Mouse (Mus musculus): ENCODE data around the gene Tgm2. TPM values are rescaled to one million over a fixed set of nuclear protein-coding genes. Genes with fewer than 3 reads are reported as not detected.

Gene Tgm2
- total and polyA plus RNA-seq, 3 experiments, result 18.7 to 37.0 (median 23.5) TPM

DNA sequence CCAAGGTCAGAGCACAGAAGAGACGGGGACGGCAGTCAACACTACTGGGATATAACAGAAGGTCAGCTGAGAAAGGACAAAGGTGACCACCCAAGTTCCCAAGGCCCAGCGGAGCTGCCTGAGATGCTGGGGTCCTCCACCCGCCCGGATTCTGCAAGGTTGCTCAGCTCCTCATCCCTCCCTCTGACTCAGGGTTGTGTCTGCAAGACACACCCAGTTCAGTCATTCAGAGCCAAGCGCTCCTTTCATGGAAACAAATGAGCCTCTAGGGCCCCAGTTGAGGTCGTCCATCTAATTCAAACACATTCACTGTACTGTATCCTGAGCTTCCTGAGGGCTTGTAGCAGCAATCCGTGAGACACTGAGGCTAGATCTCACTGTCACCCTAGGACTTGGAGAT lies 8.4 kb upstream of the Tgm2 start:
- H3K4me1 ChIP-seq (ENCODE audit: insufficient read depth, low read depth, low read length), result peaks cover 12% of the 10 kb centered on the region
- DNase-seq (ENCODE audit: low spot score), result no peak
- TF ChIP-seq TAL1 (conservative IDR thresholded peaks at IDR 0.05; ENCODE audit: low read depth, low read length) (no peak), POLR2AphosphoS5 (IDR thresholded peaks at IDR 0.05; ENCODE audit: insufficient replicate concordance, low read depth, low read length) (no peak), GATA1 (IDR thresholded peaks at IDR 0.05; ENCODE audit: borderline replicate concordance, low read length) (no peak), CTCF (IDR thresholded peaks at IDR 0.05; ENCODE audit: low read depth, low read length) (no peak), GATA2 (IDR thresholded peaks at IDR 0.05; ENCODE audit: borderline replicate concordance, low read depth, low read length) (no peak)

DNA sequence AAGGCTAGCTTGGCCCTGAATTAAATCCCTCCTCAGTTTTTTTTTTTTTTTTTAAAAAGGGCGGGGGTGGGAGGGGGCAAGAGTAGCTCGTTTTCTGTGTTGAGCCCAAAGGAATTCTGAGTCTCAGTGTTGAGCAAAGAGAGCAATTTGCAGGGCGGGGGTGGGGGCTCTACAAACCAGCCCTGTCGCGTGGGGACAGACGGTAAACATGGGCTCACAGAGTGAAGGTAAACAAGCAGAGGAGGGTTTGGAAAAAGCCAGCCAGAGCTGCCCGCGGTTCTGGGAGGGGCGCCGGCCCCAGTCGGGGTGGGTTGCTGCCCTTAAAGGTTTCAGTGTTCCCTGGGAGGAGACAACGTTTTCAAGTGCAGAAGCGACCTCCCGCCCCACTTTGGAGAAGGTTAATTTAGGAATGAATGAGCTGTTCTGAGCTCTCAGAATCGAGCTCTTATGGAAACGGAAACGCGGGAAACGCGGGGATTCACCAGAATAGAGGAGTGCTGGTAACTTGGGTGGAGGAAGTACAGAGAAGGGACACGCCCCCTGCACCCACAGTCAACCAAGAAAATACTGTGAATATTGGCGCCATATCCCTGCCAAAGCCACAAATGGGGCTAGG lies 7.6 kb upstream of the Tgm2 start:
- Histone ChIP-seq H3K4me3 (ENCODE audit: low read depth, low read length) (no peak overlapping the region), H3K36me3 (replicated peaks) (no peaks in the 10 kb centered on the region), H3K9me3 (replicated peaks) (peaks cover 4% of the 10 kb centered on the region), H3K4me1 (ENCODE audit: insufficient read depth, low read depth, low read length) (peaks cover 10% of the 10 kb centered on the region), H3K27me3 (ENCODE audit: insufficient read depth, low read length) (peaks cover 55% of the 10 kb centered on the region)
- ATAC-seq (ENCODE audit: extremely low read depth, insufficient number of reproducible peaks, low FRiP score, poor library complexity, severe bottlenecking) (no peak), DNase-seq (ENCODE audit: low spot score) (no peak)
- TF ChIP-seq TAL1 (conservative IDR thresholded peaks at IDR 0.05; ENCODE audit: low read depth, low read length), result no peak
- no peak for TF ChIP-seq GATA1 (IDR thresholded peaks at IDR 0.05; ENCODE audit: borderline replicate concordance, low read length)
- no peak for TF ChIP-seq GATA2 (IDR thresholded peaks at IDR 0.05; ENCODE audit: borderline replicate concordance, low read depth, low read length)

More for the DNA sequence above, 8.4 kb upstream of the Tgm2 start:
- Histone ChIP-seq H3K36me3 (replicated peaks) (no peaks in the 10 kb centered on the region), H3K27me3 (ENCODE audit: insufficient read depth, low read length) (peaks cover 57% of the 10 kb centered on the region), H3K9me3 (replicated peaks) (peaks cover 4% of the 10 kb centered on the region), H3K4me3 (ENCODE audit: low read depth, low read length) (no peak overlapping the region)
- ATAC-seq (ENCODE audit: extremely low read depth, insufficient number of reproducible peaks, low FRiP score, poor library complexity, severe bottlenecking), result no peak

DNA sequence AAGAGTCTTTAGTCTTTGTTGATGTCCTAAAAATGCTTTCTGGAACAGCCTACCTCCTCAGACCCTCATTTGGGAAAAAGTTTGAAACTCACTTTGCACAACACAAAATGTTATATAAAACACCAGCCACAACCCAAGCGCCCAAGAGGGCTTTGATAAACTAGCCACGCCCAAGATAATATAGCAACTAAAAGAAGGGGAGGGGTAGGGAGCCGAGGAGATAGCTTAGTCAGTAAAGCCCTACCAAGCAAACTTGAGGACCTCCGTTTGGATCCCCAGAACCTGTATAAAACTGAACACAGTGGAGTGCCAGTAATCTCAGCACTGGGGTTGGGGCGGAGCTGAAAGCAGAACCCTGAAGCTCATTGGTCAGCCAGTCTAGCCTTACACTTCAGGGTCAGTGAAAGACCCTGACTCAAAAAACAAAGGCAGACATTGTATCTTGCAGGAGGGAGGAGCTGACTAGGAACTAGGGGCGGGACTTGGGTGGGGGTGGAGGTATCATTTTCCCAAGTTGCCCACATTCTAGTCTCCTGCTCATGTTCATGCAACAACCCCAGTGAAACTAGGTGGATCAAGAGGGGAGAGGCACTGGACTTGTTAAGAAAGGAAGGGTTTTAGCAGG lies 6.6 kb upstream of the Tgm2 start:
- Histone ChIP-seq H3K4me3 (ENCODE audit: low read depth, low read length) (no peak overlapping the region), H3K36me3 (replicated peaks) (no peaks in the 10 kb centered on the region), H3K9me3 (replicated peaks) (peaks cover 4% of the 10 kb centered on the region), H3K4me1 (ENCODE audit: insufficient read depth, low read depth, low read length) (peaks cover 16% of the 10 kb centered on the region), H3K27me3 (ENCODE audit: insufficient read depth, low read length) (peaks cover 45% of the 10 kb centered on the region)
- no peak for ATAC-seq (ENCODE audit: extremely low read depth, insufficient number of reproducible peaks, low FRiP score, poor library complexity, severe bottlenecking)
- no peak for DNase-seq (ENCODE audit: low spot score)
- TF ChIP-seq GATA2 (IDR thresholded peaks at IDR 0.05; ENCODE audit: borderline replicate concordance, low read depth, low read length), result no peak
- no peak for TF ChIP-seq TAL1 (conservative IDR thresholded peaks at IDR 0.05; ENCODE audit: low read depth, low read length)
- TF ChIP-seq CTCF (IDR thresholded peaks at IDR 0.05; ENCODE audit: low read depth, low read length), result no peak
- no peak for TF ChIP-seq GATA1 (IDR thresholded peaks at IDR 0.05; ENCODE audit: borderline replicate concordance, low read length)
- TF ChIP-seq POLR2AphosphoS5 (IDR thresholded peaks at IDR 0.05; ENCODE audit: insufficient replicate concordance, low read depth, low read length), result no peak

DNA sequence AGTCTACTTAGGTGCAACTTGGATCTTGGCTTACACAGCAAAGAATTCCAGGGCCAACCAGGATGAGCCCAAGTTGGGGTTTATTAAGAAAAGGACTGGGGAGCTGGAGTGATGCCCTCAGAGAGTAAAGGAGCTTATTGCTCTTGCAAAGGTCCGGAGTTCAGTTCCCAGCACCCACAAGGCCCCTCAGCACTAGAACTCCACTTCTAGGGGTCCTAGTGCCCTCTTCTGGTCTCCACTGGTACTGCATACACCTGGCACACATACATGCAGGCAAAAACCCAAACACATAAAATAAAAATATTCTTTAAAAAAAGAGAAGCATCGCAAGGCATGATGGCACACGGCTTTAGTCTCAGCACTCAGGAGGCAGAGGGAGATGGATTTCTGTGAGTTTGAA lies 4.8 kb upstream of the Tgm2 start:
- H3K9me3 ChIP-seq (replicated peaks), result peaks cover 4% of the 10 kb centered on the region
- H3K36me3 ChIP-seq (replicated peaks), result no peaks in the 10 kb centered on the region
- peaks cover 37% of the 10 kb centered on the region for H3K27me3 ChIP-seq (ENCODE audit: insufficient read depth, low read length)
- ATAC-seq (ENCODE audit: extremely low read depth, insufficient number of reproducible peaks, low FRiP score, poor library complexity, severe bottlenecking), result no peak
- H3K4me3 ChIP-seq (ENCODE audit: low read depth, low read length), result no peak overlapping the region
- DNase-seq (ENCODE audit: low spot score), result no peak
- peaks cover 25% of the 10 kb centered on the region for H3K4me1 ChIP-seq (ENCODE audit: insufficient read depth, low read depth, low read length)
- TF ChIP-seq TAL1 (conservative IDR thresholded peaks at IDR 0.05; ENCODE audit: low read depth, low read length) (no peak), GATA2 (IDR thresholded peaks at IDR 0.05; ENCODE audit: borderline replicate concordance, low read depth, low read length) (no peak), POLR2AphosphoS5 (IDR thresholded peaks at IDR 0.05; ENCODE audit: insufficient replicate concordance, low read depth, low read length) (no peak), CTCF (IDR thresholded peaks at IDR 0.05; ENCODE audit: low read depth, low read length) (peak; percentile 13; the same call in 1 of the 2 replicates), GATA1 (IDR thresholded peaks at IDR 0.05; ENCODE audit: borderline replicate concordance, low read length) (no peak)

DNA sequence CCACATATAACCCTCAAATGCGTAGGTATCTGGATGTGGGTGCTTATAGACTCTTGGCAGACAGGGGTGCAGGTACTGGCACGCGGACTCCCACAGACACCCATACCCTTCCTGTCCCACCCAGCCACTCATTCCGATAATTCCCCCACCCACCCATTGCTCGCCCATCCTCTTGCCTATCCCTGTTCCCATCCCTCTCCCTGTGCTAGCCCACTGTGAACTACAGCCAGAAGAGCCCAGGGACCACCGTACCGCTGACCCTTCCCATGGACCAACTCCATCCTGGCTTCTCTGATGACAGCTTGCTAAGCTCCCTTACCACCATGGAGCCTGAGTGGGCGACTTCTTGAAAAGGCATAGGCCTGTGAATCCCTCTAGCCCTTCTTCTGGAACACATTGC lies 735 bp upstream of the Tgm2 start:
- ATAC-seq (ENCODE audit: extremely low read depth, insufficient number of reproducible peaks, low FRiP score, poor library complexity, severe bottlenecking) (no peak), DNase-seq (ENCODE audit: low spot score) (no peak)
- Histone ChIP-seq H3K4me1 (ENCODE audit: insufficient read depth, low read depth, low read length) (peaks cover 56% of the 10 kb centered on the region), H3K9me3 (replicated peaks) (peaks cover 4% of the 10 kb centered on the region), H3K4me3 (ENCODE audit: low read depth, low read length) (no peak overlapping the region), H3K27me3 (ENCODE audit: insufficient read depth, low read length) (peaks cover 13% of the 10 kb centered on the region; the same call in 1 of the 2 replicates), H3K36me3 (replicated peaks) (peaks cover 11% of the 10 kb centered on the region)
- no peak for TF ChIP-seq TAL1 (conservative IDR thresholded peaks at IDR 0.05; ENCODE audit: low read depth, low read length)
- TF ChIP-seq GATA2 (IDR thresholded peaks at IDR 0.05; ENCODE audit: borderline replicate concordance, low read depth, low read length), result no peak
- no peak for TF ChIP-seq POLR2AphosphoS5 (IDR thresholded peaks at IDR 0.05; ENCODE audit: insufficient replicate concordance, low read depth, low read length)
- TF ChIP-seq CTCF (IDR thresholded peaks at IDR 0.05; ENCODE audit: low read depth, low read length), result no peak
- TF ChIP-seq GATA1 (IDR thresholded peaks at IDR 0.05; ENCODE audit: borderline replicate concordance, low read length), result no peak

DNA sequence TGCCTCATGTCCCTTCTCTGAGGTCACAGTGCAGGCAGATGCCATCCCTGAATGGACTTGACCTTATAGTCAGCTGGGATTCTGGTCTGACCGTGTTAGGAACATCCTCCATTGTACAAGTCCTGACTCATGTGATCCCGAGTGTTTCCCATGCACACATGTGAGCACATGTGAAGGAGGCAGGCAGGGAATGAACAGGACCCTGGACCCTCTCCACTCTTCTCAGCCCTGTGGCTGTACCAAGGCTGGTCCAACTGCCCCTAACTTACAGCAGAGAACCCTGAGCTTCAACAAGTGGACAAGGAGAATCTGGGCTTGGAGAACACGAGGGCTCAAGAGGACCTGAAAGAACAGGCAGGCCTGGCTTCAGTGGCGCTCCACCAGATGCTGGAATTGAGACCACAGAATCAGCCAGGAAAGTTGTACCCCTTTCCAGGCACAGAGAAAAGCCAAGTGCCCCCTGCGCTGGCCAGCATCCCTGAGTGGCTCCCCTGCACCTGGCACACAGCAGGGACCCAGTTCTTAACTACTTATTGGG lies 639 bp downstream of the Tgm2 start:
- H3K27me3 ChIP-seq (ENCODE audit: insufficient read depth, low read length), result peaks cover 4% of the 10 kb centered on the region; the same call in 1 of the 2 replicates
- no peaks in the 10 kb centered on the region for H3K9me3 ChIP-seq (replicated peaks)
- DNase-seq (ENCODE audit: low spot score) (no peak), ATAC-seq (ENCODE audit: extremely low read depth, insufficient number of reproducible peaks, low FRiP score, poor library complexity, severe bottlenecking) (no peak)
- peak overlapping the region; percentile 78 for H3K4me3 ChIP-seq (ENCODE audit: low read depth, low read length)
- TF ChIP-seq POLR2AphosphoS5 (IDR thresholded peaks at IDR 0.05; ENCODE audit: insufficient replicate concordance, low read depth, low read length) (no peak), TAL1 (conservative IDR thresholded peaks at IDR 0.05; ENCODE audit: low read depth, low read length) (no peak), GATA1 (IDR thresholded peaks at IDR 0.05; ENCODE audit: borderline replicate concordance, low read length) (no peak), CTCF (IDR thresholded peaks at IDR 0.05; ENCODE audit: low read depth, low read length) (no peak), GATA2 (IDR thresholded peaks at IDR 0.05; ENCODE audit: borderline replicate concordance, low read depth, low read length) (no peak)
- peaks cover 69% of the 10 kb centered on the region for H3K4me1 ChIP-seq (ENCODE audit: insufficient read depth, low read depth, low read length)
- H3K36me3 ChIP-seq (replicated peaks), result peaks cover 24% of the 10 kb centered on the region

Data from G1E (cell line).